Mouse (Mus musculus): ENCODE measurements around the gene Plp2. TPM values are rescaled to one million over a fixed set of nuclear protein-coding genes. Genes with fewer than 3 reads are reported as not detected.

The Plp2 gene
- total RNA-seq, 2 experiments from 2014 or later = 41.6 to 54.1 TPM

Other genes starting within 250 kb of the Plp2 start
- gene Foxp3, start 97.7 kb downstream of the Plp2 start, total RNA-seq (2021) = not detected
- 1 to 10 TPM; 2.2 to 2.5 TPM for gene Ppp1r3f, start 97.1 kb downstream of the Plp2 start, total RNA-seq (2021)
- 10 to 100 TPM; 11.6 to 11.9 TPM for gene Ccdc22, start 65.9 kb downstream of the Plp2 start, total RNA-seq (2021)
- gene Cacna1f, start 64.3 kb downstream of the Plp2 start, total RNA-seq (2021) = not detected
- 1 to 10 TPM; 1.7 to 2.4 TPM for gene Syp, start 32.9 kb downstream of the Plp2 start, total RNA-seq (2021)
- 10 to 100 TPM; 16.5 to 19.9 TPM for gene Prickle3, start 14.1 kb downstream of the Plp2 start, total RNA-seq (2021)
- gene Magix, start 9.9 kb upstream of the Plp2 start, total RNA-seq (2021) = 10 to 100 TPM; 24.1 to 26.0 TPM
- 10 to 100 TPM; 19.5 to 21.3 TPM for gene Gpkow, start 25.7 kb upstream of the Plp2 start, total RNA-seq (2021)
- 10 to 100 TPM; 34.4 to 44.8 TPM for gene Wdr45, start 42.9 kb upstream of the Plp2 start, total RNA-seq (2021)
- gene Gm45208, start 50.9 kb upstream of the Plp2 start, total RNA-seq (2021) = under 1 TPM in 1 of 2 experiments, not detected in 1; 0.42 TPM
- 1 to 10 TPM; 6.5 to 6.9 TPM for gene Praf2, start 57.0 kb upstream of the Plp2 start, total RNA-seq (2021)
- 1 to 10 TPM in 1 of 2 experiments, under 1 TPM in 1; 0.91 to 2.0 TPM for gene Ccdc120, start 79.5 kb upstream of the Plp2 start, total RNA-seq (2021)
- gene Tfe3, start 91.2 kb upstream of the Plp2 start, total RNA-seq (2021) = 10 to 100 TPM; 15.0 to 16.8 TPM
- gene Gripap1, start 118.4 kb upstream of the Plp2 start, total RNA-seq (2021) = 10 to 100 TPM; 24.7 to 26.9 TPM
- under 1 TPM; 0.22 to 0.23 TPM for gene Kcnd1, start 150.9 kb upstream of the Plp2 start, total RNA-seq (2021)
- gene Otud5, start 170.0 kb upstream of the Plp2 start, total RNA-seq (2021) = 10 to 100 TPM; 25.7 to 28.5 TPM
- 1 to 10 TPM; 2.2 to 3.1 TPM for gene Pim2, start 206.9 kb upstream of the Plp2 start, total RNA-seq (2021)
- gene Slc35a2, start 212.6 kb upstream of the Plp2 start, total RNA-seq (2021) = 10 to 100 TPM; 11.0 to 17.0 TPM
- 10 to 100 TPM; 22.1 to 22.7 TPM for gene Pqbp1, start 227.9 kb upstream of the Plp2 start, total RNA-seq (2021)
- gene Timm17b, start 228.0 kb upstream of the Plp2 start, total RNA-seq (2021) = 10 to 100 TPM; 49.5 to 50.1 TPM
- not detected for gene Gm10491, start 236.4 kb upstream of the Plp2 start, total RNA-seq (2021)
- not detected for gene Gm10490, start 238.2 kb upstream of the Plp2 start, total RNA-seq (2021)
- gene Pcsk1n, start 248.4 kb upstream of the Plp2 start, total RNA-seq (2021) = under 1 TPM in 1 of 2 experiments, not detected in 1; 0.11 TPM

All from heart, postnatal 25 days (tissue).